Mouse (Mus musculus) bone marrow macrophage, adult 2 months (primary cell): ENCODE measurements around the gene Atp6v0e.

ENCODE experiments used
- CTCF ChIP-seq: IDR thresholded peaks from 2 replicates; pipeline ENCODE4 v1.5.1; 2012; ENCODE audit warnings: low read depth, mild to moderate bottlenecking, low read length, moderate library complexity
- POLR2A ChIP-seq: IDR thresholded peaks from 2 replicates; pipeline ENCODE4 v1.6.1; 2012; ENCODE audit warnings: mild to moderate bottlenecking, low read depth, low read length, borderline replicate concordance

DNA sequence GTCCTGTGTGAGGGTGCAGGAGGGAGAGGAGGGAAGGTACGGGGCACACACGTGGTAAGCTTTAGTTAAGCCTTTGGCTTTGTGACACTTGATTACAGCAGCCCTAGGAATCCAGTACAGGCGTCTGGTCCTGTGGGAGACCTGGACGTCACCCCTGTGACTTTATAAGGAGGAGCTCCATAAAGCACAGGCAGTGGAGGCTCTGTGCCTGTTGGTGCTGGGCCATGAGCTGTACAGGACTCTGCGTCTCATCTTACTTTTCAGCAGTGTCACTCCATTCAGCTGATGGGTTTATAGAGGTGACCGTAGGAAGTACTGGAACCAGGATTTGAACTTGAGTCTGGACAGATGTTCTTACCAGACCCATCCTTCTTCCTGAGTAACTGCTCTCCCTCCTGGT lies 39.0 kb upstream of the Atp6v0e start:
- TF ChIP-seq CTCF (no peak), POLR2A (no peak)
